Mouse (Mus musculus): ENCODE data around the gene Igflr1. TPM values are rescaled to one million over a fixed set of nuclear protein-coding genes. Genes with fewer than 3 reads are reported as not detected.

Gene Igflr1
- 2.3 and 3.2 TPM in 2 replicates for polyA plus RNA-seq (2014; fragmentation: Nextera tagmentation; extraction: Ambion mirVana)

DNA sequence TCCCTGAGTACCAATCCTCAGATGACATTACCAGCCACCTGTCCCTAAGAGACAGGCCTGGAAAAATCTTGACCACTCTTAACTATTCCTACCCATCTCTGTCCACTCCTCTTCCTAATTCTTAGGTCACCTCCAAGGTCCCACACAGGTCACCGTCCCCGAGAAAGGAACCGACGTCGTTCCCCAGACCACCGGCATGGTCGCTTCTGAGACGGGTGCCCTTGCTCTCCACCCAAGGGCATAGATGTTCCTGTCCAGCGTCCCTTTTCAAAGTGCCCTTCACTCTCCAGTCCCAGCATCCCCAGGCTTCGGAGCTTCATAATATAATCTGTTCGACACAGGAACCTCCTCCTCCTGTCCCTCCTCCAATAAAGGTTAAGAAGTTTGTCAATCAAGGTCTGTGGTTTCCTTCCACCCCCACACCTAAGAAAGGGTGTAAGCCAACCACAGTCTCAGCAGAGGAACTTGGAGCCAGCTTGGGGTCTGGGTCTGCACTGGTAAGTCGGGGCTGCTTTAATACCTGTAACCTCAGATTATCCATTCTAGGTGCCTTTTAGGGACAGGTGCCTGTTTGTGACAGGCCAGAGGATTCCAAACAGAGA, at the start of gene Igflr1:
Igflr1 (plus strand) TSS at position 458 of the 602 bp plus-strand sequence.
- peaks cover 13% of the 10 kb centered on the region for H3K36me3 ChIP-seq (ENCODE audit: control insufficient read depth, insufficient read depth, low read length)
- H3K27me3 ChIP-seq (ENCODE audit: control insufficient read depth, insufficient read depth, low read length), result no peaks in the 10 kb centered on the region
- no peak within 1 kb of the TSS for H3K27ac ChIP-seq (ENCODE audit: low read depth, low read length)
- 92% methylated on average over 12 of the region's 12 CpGs for WGBS (ENCODE audit: insufficient replicate concordance)
- H3K9me3 ChIP-seq (replicated peaks; ENCODE audit: control insufficient read depth, low read length), result no peaks in the 10 kb centered on the region
- H3K9ac ChIP-seq (ENCODE audit: low read depth, low read length), result no peak within 1 kb of the TSS
- peak within 1 kb of the TSS; percentile 84 for H3K4me2 ChIP-seq
- ATAC-seq (replicated peaks; ENCODE audit: insufficient number of reproducible peaks, low FRiP score, low TSS enrichment), result no peak
- H3K4me3 ChIP-seq (ENCODE audit: low read depth, low read length), result peak within 1 kb of the TSS; percentile 79; the same call in 1 of the 2 replicates
- H3K4me1 ChIP-seq (ENCODE audit: control insufficient read depth, insufficient read depth, low read length), result peaks cover 5% of the 10 kb centered on the region; the same call in 1 of the 2 replicates

DNA sequence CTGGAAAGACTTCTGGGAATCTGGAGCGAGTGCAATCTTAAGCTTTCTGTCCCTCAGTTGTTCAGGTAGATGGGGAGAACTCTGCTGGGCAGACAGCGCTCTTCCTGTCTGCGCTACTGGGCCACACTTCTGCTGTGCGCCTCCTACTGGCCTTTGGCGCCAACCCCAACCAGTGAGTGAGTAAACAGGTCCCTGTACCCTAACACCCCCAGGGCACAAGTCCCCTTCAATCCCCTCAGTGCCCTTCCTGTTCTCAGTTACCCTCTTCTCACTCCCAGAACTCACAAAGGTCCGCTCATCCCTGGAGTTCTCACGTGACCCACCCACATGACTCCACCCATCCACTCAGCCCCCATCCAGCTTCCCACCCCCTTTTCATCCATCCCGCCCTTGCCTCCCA, 46.9 kb upstream of the Igflr1 start:
- WGBS (ENCODE audit: insufficient replicate concordance), result 32% methylated on average over 8 of the region's 8 CpGs
- H3K27ac ChIP-seq (ENCODE audit: low read depth, low read length), result no peak overlapping the region
- no peak for ATAC-seq (replicated peaks; ENCODE audit: insufficient number of reproducible peaks, low FRiP score, low TSS enrichment)

DNA sequence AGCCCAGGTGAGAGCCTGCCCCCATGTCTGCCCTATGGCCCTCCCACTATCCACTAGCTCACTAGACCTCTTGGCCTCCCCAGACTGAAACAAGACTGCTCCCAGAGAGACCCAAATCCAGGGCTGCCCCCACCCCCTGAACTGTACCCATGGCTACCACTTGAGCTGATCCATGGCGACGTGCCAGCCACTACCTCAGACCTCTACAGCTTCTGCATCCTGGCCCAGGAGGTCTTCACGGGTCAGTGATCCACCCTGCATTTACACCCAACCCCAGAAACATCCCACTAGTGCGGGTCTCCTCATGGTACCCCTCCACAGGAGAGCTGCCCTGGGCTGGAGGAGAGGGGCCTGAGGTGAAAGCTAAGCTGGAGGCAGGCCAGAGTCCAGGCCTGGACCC, 44.8 kb upstream of the Igflr1 start:
- Histone ChIP-seq H3K27ac (ENCODE audit: low read depth, low read length) (no peak overlapping the region), H3K36me3 (ENCODE audit: control insufficient read depth, insufficient read depth, low read length) (peaks cover 5% of the 10 kb centered on the region; the same call in 1 of the 2 replicates), H3K9ac (ENCODE audit: low read depth, low read length) (no peak overlapping the region), H3K9me3 (replicated peaks; ENCODE audit: control insufficient read depth, low read length) (no peaks in the 10 kb centered on the region), H3K27me3 (ENCODE audit: control insufficient read depth, insufficient read depth, low read length) (0 out of 2 replicates have a peak, but pooled peaks cover 7% of the 10 kb centered on the region), H3K4me2 (no peak overlapping the region), H3K4me3 (ENCODE audit: low read depth, low read length) (no peak overlapping the region), H3K4me1 (ENCODE audit: control insufficient read depth, insufficient read depth, low read length) (no peaks in the 10 kb centered on the region)
- WGBS (ENCODE audit: insufficient replicate concordance), result 68% methylated on average over 4 of the region's 4 CpGs
- ATAC-seq (replicated peaks; ENCODE audit: insufficient number of reproducible peaks, low FRiP score, low TSS enrichment), result no peak

More for the DNA sequence above, 46.9 kb upstream of the Igflr1 start:
- Histone ChIP-seq H3K9me3 (replicated peaks; ENCODE audit: control insufficient read depth, low read length) (no peaks in the 10 kb centered on the region), H3K4me2 (no peak overlapping the region), H3K4me1 (ENCODE audit: control insufficient read depth, insufficient read depth, low read length) (no peaks in the 10 kb centered on the region), H3K36me3 (ENCODE audit: control insufficient read depth, insufficient read depth, low read length) (peaks cover 1% of the 10 kb centered on the region; the same call in 1 of the 2 replicates), H3K4me3 (ENCODE audit: low read depth, low read length) (no peak overlapping the region), H3K9ac (ENCODE audit: low read depth, low read length) (no peak overlapping the region), H3K27me3 (ENCODE audit: control insufficient read depth, insufficient read depth, low read length) (0 out of 2 replicates have a peak, but pooled peaks cover 7% of the 10 kb centered on the region)

DNA sequence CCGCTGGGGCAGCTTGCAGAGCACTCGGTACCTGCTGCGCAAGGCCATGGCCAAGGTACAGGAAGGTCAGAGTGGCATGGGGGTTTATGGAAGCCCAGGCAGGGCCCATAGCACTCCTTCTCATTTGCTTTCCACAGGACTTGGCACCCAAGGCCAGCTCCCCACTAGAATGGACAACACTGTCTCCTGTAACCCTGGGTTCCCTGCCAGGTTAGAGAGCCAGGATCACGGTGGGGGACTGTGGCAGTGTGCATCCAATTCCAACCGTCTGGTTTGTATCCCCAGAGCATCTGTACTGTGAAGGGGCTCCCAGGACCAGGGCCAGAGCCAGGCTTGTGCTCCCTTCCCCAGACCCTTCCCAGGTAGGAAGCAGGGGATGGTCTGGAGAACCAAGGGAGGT, 44.4 kb upstream of the Igflr1 start:
- 74% methylated on average over 5 of the region's 5 CpGs for WGBS (ENCODE audit: insufficient replicate concordance)
- ATAC-seq (replicated peaks; ENCODE audit: insufficient number of reproducible peaks, low FRiP score, low TSS enrichment), result no peak
- H3K4me3 ChIP-seq (ENCODE audit: low read depth, low read length), result no peak overlapping the region

DNA sequence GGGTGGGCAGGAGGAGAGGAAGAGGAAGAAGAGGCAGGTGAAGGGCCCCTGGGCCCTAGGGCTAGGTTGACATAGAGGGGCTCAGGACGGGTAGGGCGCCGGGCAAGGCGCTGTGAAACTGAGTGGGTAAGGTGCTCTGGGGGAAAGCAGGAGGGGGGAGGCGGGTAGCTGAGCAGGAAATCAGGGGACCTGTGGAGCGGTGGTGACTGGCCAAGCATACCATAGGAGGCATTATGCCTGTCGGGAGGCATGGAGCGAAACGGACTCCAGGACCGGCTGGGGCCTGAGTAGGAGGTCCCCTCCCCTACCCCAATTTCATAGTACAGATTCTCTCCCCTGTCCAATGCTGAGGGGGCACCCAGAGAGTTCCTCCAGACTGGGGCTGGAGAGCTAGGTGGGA, 42.4 kb upstream of the Igflr1 start:
- ATAC-seq (replicated peaks; ENCODE audit: insufficient number of reproducible peaks, low FRiP score, low TSS enrichment), result no peak
- Histone ChIP-seq H3K4me1 (ENCODE audit: control insufficient read depth, insufficient read depth, low read length) (peaks cover 11% of the 10 kb centered on the region), H3K4me2 (no peak overlapping the region), H3K4me3 (ENCODE audit: low read depth, low read length) (no peak overlapping the region), H3K27me3 (ENCODE audit: control insufficient read depth, insufficient read depth, low read length) (0 out of 2 replicates have a peak, but pooled peaks cover 2% of the 10 kb centered on the region), H3K36me3 (ENCODE audit: control insufficient read depth, insufficient read depth, low read length) (peaks cover 9% of the 10 kb centered on the region), H3K9me3 (replicated peaks; ENCODE audit: control insufficient read depth, low read length) (no peaks in the 10 kb centered on the region), H3K27ac (ENCODE audit: low read depth, low read length) (no peak overlapping the region), H3K9ac (ENCODE audit: low read depth, low read length) (no peak overlapping the region)
- 75% methylated on average over 10 of the region's 10 CpGs for WGBS (ENCODE audit: insufficient replicate concordance)

More for the DNA sequence above, 44.4 kb upstream of the Igflr1 start:
- no peak overlapping the region for H3K9ac ChIP-seq (ENCODE audit: low read depth, low read length)
- peaks cover 5% of the 10 kb centered on the region; the same call in 1 of the 2 replicates for H3K36me3 ChIP-seq (ENCODE audit: control insufficient read depth, insufficient read depth, low read length)
- no peaks in the 10 kb centered on the region for H3K9me3 ChIP-seq (replicated peaks; ENCODE audit: control insufficient read depth, low read length)
- no peak overlapping the region for H3K27ac ChIP-seq (ENCODE audit: low read depth, low read length)
- H3K27me3 ChIP-seq (ENCODE audit: control insufficient read depth, insufficient read depth, low read length), result 0 out of 2 replicates have a peak, but pooled peaks cover 2% of the 10 kb centered on the region
- H3K4me2 ChIP-seq, result no peak overlapping the region
- H3K4me1 ChIP-seq (ENCODE audit: control insufficient read depth, insufficient read depth, low read length), result peaks cover 2% of the 10 kb centered on the region; the same call in 1 of the 2 replicates

DNA sequence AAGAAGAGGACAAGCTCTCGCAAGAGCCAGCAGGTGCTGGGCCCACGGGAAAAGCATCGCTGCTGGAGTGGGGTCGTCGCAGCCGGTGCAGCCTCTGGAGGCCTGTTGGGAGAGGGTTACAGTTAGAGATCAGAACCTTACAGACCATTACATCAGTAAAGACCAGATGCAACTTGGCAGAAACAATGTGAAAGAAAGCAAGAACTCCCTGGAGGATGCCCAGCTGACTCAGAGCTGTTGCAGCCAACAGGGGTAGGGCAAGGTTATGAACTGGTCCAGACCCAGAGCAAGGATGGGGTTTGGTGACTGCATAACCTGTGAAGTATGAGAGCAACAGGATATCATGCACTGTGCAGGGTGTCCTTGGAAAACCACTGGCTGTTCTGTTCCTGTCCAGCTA, 40.7 kb upstream of the Igflr1 start:
- H3K4me3 ChIP-seq (ENCODE audit: low read depth, low read length), result no peak overlapping the region
- WGBS (ENCODE audit: insufficient replicate concordance), result 78% methylated on average over 6 of the region's 6 CpGs
- H3K9me3 ChIP-seq (replicated peaks; ENCODE audit: control insufficient read depth, low read length), result no peaks in the 10 kb centered on the region
- no peak for ATAC-seq (replicated peaks; ENCODE audit: insufficient number of reproducible peaks, low FRiP score, low TSS enrichment)
- no peak overlapping the region for H3K9ac ChIP-seq (ENCODE audit: low read depth, low read length)
- H3K27ac ChIP-seq (ENCODE audit: low read depth, low read length), result no peak overlapping the region
- H3K4me2 ChIP-seq, result no peak overlapping the region
- H3K4me1 ChIP-seq (ENCODE audit: control insufficient read depth, insufficient read depth, low read length), result peaks cover 11% of the 10 kb centered on the region
- peaks cover 18% of the 10 kb centered on the region for H3K36me3 ChIP-seq (ENCODE audit: control insufficient read depth, insufficient read depth, low read length)
- 0 out of 2 replicates have a peak, but pooled peaks cover 3% of the 10 kb centered on the region for H3K27me3 ChIP-seq (ENCODE audit: control insufficient read depth, insufficient read depth, low read length)

DNA sequence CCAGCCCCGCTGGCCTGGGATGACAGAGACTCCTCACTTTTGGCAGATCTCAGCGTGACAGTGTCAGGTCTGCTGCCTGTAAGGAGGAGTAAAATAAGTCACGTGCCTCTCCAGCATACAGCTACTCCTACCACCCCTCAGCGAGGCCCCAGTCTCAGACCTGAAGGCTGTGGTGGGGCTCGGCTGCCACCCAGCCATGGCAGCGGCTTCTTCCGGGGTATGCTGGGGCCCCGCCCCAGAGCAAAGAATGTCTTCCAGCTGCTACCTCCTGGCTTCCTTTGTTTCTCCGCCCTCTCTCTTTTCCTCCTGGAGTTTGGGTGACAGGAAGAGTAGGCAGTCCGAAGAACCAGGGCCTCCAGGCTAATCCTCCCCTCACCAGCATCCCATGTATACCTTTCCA, 39.3 kb upstream of the Igflr1 start:
- H3K4me2 ChIP-seq, result peak overlapping the region; percentile 44
- H3K4me1 ChIP-seq (ENCODE audit: control insufficient read depth, insufficient read depth, low read length), result peaks cover 11% of the 10 kb centered on the region
- H3K9ac ChIP-seq (ENCODE audit: low read depth, low read length), result peak overlapping the region; percentile 43; the same call in 1 of the 2 replicates
- H3K36me3 ChIP-seq (ENCODE audit: control insufficient read depth, insufficient read depth, low read length), result peaks cover 21% of the 10 kb centered on the region
- H3K9me3 ChIP-seq (replicated peaks; ENCODE audit: control insufficient read depth, low read length), result no peaks in the 10 kb centered on the region
- H3K4me3 ChIP-seq (ENCODE audit: low read depth, low read length), result no peak overlapping the region; the same call in 1 of the 2 replicates
- 0 out of 2 replicates have a peak, but pooled peaks cover 3% of the 10 kb centered on the region for H3K27me3 ChIP-seq (ENCODE audit: control insufficient read depth, insufficient read depth, low read length)
- no peak for ATAC-seq (replicated peaks; ENCODE audit: insufficient number of reproducible peaks, low FRiP score, low TSS enrichment)
- WGBS (ENCODE audit: insufficient replicate concordance), result 16% methylated on average over 10 of the region's 10 CpGs
- H3K27ac ChIP-seq (ENCODE audit: low read depth, low read length), result no peak overlapping the region

DNA sequence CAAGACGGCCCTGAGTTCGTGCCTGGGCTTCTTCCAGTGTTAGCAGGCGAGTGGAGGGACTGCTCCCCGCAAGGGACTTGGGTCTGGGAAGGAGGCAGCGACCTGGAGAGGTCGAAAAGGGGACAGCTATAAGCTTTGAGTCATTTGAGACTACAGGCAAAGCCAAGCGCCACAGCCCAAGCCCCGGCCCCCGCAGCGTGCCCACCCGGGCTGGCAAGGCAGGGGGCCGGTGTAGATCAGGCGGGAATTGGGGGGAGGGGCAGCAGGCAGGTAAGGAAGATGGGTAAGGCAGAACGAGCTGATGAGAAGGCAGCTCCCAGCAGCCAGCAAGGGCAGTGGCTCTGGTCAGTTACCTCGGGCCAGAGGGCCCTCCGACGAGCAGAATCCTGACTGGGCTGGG, 38.8 kb upstream of the Igflr1 start:
- no peak overlapping the region for H3K4me3 ChIP-seq (ENCODE audit: low read depth, low read length)
- peaks cover 21% of the 10 kb centered on the region for H3K36me3 ChIP-seq (ENCODE audit: control insufficient read depth, insufficient read depth, low read length)

More for the DNA sequence above, 38.8 kb upstream of the Igflr1 start:
- Histone ChIP-seq H3K4me1 (ENCODE audit: control insufficient read depth, insufficient read depth, low read length) (peaks cover 11% of the 10 kb centered on the region), H3K9ac (ENCODE audit: low read depth, low read length) (peak overlapping the region; percentile 43; the same call in 1 of the 2 replicates), H3K27ac (ENCODE audit: low read depth, low read length) (no peak overlapping the region), H3K27me3 (ENCODE audit: control insufficient read depth, insufficient read depth, low read length) (0 out of 2 replicates have a peak, but pooled peaks cover 3% of the 10 kb centered on the region), H3K4me2 (peak overlapping the region; percentile 44), H3K9me3 (replicated peaks; ENCODE audit: control insufficient read depth, low read length) (no peaks in the 10 kb centered on the region)
- WGBS (ENCODE audit: insufficient replicate concordance), result 14% methylated on average over 17 of the region's 17 CpGs
- ATAC-seq (replicated peaks; ENCODE audit: insufficient number of reproducible peaks, low FRiP score, low TSS enrichment), result no peak
